Mouse (Mus musculus) CD8-positive naive resting alpha-beta T cell, adult 2 months (primary cell): ENCODE measurements at regions not wholly inside any gene's neighbourhood (a gene's known extent, or its start where the extent isn't known, plus 50 kb on each side); places are given as distances from the start of the nearest gene placed in this dataset.

Source experiments
- DNase-seq, 2 experiments: peaks; one replicate each; pipeline ENCODE4 v3.0.0; 2022; ENCODE audit warnings: low read depth in 2 of 2, low spot score in 2 of 2

DNA sequence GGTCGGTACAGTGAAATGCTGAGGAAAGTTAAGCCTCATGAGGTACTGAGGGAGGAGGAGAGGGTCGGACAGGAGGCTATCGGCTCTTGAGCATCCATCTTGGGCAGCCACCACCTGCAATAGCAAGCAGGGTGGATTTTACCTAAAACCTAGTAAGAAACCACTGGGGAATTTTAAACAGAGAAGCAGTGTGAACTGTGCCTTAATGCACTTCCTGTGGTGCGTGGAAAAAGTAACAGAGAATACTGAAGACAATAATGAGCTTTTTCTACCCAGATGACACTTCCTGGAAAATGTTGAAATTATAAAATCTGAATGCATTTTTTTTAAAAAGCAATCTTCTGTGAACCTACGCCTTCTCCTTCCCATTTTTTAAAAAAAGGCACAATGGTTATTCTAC, 67.1 kb upstream of the Sash1 start:
- no peak for DNase-seq

DNA sequence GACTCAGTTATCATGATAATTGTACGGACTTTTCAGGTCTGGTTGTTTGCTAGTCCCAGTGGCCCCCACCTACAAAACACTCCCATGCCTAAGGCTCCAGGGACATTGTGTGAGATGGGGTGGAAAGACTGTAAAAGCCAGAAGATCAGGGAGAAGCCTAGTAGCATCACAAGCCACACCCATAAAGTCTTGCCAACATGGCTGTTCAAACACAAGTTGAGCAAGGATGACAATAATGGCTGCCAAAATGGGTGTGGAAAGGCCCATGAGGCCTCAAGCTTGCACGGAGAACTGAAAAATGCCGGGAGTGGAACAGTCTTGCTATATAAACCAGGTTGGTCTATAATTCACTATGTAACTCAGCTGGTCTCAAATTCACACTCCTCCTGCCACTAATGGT, 66.1 kb upstream of the Sash1 start:
- no peak for DNase-seq

DNA sequence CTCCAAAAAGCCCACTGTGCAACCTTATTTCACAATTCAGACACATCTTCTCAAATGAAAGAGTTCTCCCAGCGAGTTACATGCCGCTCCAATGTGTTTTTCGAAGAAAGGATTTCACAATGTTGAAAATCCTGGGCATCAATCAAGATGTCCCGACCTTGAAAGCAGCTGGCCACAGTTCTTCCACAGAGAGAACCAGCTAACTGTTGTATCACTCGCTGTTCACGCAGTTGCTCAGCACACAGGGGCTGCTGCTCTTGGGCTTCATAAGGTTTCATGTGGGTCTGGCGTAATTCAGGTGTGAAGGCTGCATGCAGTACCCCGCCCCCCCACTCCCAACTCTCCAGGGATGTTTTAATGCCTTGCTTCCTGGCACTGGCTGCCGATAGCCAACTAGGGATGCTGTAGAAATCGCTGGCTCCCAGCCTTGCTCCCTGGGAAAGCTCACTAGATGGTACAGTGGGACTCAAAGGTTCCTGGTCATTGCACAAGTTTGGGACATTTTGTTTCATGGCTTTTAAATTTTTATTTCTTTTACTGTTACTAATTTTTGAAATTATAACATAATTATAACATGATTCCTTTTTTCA, 65.5 kb upstream of the Sash1 start:
- no peak for DNase-seq

DNA sequence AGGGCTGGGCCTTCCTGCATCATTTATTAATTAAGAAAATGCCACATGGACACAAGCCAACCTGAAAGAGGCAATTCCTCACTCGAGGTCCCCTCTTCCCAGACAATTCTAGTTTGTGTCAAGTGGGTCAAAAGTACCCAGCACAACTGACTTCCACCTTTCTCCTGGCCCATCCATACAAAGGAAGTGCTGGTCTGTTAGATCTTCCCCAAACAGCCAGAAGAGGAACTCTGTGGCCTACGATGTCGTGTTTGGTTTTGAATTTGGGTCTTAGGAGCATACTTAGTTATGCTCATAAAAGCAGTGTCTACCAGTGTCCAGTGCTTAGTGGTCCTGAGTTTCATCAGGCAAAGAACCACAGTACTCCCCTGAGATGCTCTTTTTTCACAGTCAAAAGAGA, 62.4 kb upstream of the Sash1 start:
- DNase-seq, result no peak

DNA sequence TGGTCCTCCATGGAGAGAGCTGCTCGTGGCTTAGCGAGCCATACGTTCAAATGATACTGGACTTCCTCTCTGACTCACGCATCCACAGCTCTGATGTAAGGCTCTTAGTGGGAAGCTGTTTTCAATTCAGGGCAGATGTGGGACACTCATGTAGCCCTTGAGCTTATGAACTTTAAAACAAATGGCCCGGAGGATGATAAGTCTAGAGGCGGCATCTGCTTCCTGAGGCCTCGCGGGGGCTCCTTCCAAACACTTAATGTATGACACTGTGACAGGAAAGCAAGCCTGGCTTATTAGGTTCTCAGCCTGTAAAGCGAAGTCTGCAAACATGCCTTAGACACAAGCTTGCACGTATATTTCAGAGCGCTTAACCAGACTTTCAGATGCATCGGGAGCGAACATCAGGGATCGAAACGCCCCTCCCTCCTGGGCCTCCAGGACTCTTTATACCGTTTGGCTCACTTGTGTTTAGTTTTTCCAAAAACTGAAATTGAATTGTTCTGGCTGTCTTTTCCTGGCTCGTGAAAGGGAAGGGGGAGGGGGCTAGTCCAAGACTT, 59.4 kb upstream of the Sash1 start:
- DNase-seq, result no peak

DNA sequence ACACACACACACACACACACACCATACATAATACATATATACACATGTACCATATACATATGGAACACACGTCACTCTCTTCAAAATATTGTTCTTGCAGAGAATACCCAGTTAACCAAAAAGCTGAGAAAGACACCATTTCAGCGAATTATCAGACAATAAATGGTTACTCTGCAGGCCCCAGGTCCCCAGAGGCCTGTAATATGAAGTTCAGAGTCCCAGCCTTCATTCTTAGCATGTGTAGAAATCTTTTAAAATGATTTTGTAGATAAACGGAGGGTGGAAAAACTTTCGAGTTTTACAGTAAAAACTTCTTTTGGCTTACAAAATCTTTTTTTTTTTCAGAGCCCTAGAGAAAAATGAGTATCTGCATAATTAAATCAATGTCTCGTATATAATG, 58.7 kb upstream of the Sash1 start:
- DNase-seq, result no peak

DNA sequence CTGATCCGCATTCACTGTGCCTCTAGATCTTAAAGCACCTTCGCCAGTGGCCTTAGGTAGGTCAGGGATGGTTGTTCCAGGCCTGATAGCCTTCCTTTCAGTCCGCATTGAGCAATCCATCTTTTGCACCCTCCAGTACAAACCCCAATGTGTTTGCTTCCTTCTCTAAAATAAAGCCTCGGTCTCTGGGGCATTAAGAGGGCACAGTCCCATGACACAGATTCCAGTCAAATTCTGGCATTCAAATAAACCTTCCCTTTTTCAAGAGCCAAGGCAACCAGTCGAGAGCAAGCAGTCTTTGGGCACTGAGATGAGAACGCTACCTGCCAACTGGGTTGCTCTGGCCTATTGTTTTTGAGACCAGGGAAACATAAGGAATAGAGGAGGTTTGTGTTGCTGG, 57.8 kb upstream of the Sash1 start:
- no peak for DNase-seq

DNA sequence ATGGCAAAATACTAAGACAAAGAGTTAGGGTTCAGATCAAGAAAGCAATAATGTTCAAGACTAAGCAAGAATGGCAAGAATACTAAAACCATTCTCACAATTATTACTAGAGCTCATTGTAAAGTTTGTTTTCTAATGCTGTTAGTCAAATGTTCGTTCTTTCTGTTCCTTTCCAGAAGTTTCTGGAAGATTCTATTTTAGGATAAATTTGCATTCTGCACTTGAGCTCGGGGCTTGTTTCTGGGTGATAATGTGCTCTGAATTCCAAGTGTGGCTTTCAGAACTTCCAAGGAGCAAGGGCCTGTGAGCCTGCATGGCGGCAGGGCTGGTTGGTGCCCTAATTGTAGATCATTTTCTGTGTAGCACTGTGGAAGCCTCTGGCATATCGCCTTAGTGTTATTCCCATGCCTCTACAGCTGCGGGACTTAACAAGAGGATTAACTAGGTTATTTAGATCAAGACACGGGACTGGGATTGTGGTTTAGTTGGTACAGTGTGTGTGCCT, 57.1 kb upstream of the Sash1 start:
- no peak for DNase-seq

DNA sequence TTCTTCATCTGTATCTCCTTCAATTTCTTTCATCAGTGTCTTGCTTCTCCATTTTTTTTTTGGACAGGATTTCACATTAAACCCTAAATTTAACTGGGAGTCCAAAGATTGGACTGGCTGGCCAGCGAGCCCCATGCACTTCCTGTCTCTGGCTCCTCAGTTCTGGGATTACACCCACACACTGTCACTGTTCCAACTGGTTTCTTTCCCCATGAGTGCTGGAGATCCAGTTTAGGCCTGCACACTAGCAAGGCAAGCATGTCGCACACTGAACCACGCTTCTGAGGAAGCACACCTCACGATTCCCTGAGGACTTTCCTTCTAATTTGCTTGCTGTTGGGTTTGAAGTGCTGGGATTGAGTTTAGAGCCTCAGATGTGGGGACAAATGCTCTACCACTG, 50.5 kb upstream of the Sash1 start:
- no peak for DNase-seq
